ENCODE assay signal across 15 mouse cellular contexts in the genomic region with DNA sequence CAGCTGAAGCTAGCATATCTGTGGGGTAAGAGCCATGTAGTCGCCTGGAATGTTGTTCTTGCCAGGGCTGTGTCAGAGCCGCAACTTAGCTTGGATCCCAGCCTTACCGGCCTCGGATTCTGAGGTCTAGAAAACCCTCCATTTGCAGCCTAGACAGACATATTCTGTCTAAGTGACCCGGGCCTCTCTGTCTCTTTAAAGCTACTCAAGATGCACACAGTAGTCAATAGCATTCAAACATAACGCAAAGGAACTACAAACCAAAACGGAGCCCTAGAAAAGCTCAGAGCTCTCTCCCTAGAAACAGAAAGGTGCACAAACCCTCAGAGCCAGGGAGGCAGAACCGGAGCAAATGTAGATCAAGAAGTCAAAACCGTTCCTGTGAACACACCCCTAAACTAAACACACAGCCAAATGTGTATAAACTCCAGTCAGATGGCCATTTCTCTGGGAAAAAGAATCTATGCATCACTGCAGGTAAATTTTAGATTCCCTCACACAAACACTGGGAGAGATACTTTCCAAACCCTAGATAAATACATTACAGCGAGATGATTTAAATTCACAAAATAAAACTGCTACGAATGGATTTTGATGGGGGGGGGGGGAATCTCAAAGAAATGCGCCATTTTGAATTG. TPM values are rescaled to one million over a fixed set of nuclear protein-coding genes. Genes with fewer than 3 reads are reported as not detected.
DNase-seq lines count a peak whose midpoint lies in the region; ATAC-seq and TF ChIP-seq lines count a peak whose summit lies in the region.
"Had no signal": no experiment of that assay in that cellular context is flagged by ENCODE, and none has a peak within 500 bp of the region (broad histone marks: within the 10 kb centered on the region; RNA-seq: fewer than 3 reads in every experiment).

No protein-coding gene starts in this region.

- H3K27me3 ChIP-seq in forebrain, postnatal 0 days (ENCODE audit: insufficient read depth, low read length): peaks cover 71% of the 10 kb centered on the region
- H3K27me3 ChIP-seq in forebrain, embryonic 13.5 days: peaks cover 94% of the 10 kb centered on the region
- H3K27me3 ChIP-seq in lung, embryonic 14.5 days (ENCODE audit: insufficient read depth, low read length): peaks cover 93% of the 10 kb centered on the region
- H3K27me3 ChIP-seq in intestine, embryonic 14.5 days (replicated peaks; ENCODE audit: control insufficient read depth, insufficient read depth, low read length): peaks cover 92% of the 10 kb centered on the region
- H3K27me3 ChIP-seq in stomach, embryonic 15.5 days (replicated peaks): peaks cover 54% of the 10 kb centered on the region

- ATAC-seq in forebrain, postnatal 0 days: no peak
- no peak for ATAC-seq in forebrain, embryonic 13.5 days
- no peak for ATAC-seq in lung, embryonic 14.5 days (ENCODE audit: insufficient read depth)
- ATAC-seq in intestine, embryonic 14.5 days (replicated peaks; ENCODE audit: low FRiP score, low TSS enrichment, low read depth): no peak
- no peak for ATAC-seq in stomach, embryonic 15.5 days (ENCODE audit: insufficient read depth, low FRiP score, low read depth)
- ATAC-seq: lung, postnatal 0 days; midbrain, embryonic 13.5 days had no signal

- H3K9ac ChIP-seq in forebrain, postnatal 0 days: no peak overlapping the region
- no peak overlapping the region for H3K9ac ChIP-seq in forebrain, embryonic 13.5 days
- H3K9ac ChIP-seq in lung, embryonic 14.5 days: no peak overlapping the region
- peak overlapping the region; percentile 31 for H3K9ac ChIP-seq in intestine, embryonic 14.5 days (ENCODE audit: low read length)
- peak overlapping the region; percentile 59 for H3K9ac ChIP-seq in stomach, embryonic 15.5 days
- H3K9ac ChIP-seq: heart, embryonic 15.5 days; midbrain, embryonic 13.5 days; neural tube, embryonic 15.5 days had no signal

- H3K4me3 ChIP-seq in forebrain, postnatal 0 days (ENCODE audit: low read depth, low read length): no peak overlapping the region
- no peak overlapping the region for H3K4me3 ChIP-seq in forebrain, embryonic 13.5 days
- 0 out of 2 replicates have a peak overlapping the region, but pooled peaks have one; percentile 7 for H3K4me3 ChIP-seq in lung, embryonic 14.5 days (ENCODE audit: low read depth, low read length)
- peak overlapping the region; percentile 45 for H3K4me3 ChIP-seq in intestine, embryonic 14.5 days (ENCODE audit: low read depth, low read length)
- H3K4me3 ChIP-seq in stomach, embryonic 15.5 days (replicated peaks): peak overlapping the region; percentile 64
- H3K4me3 ChIP-seq: neural tube, embryonic 15.5 days had no signal

- no peak for TF ChIP-seq CTCF in forebrain, postnatal 0 days (IDR thresholded peaks at IDR 0.05; ENCODE audit: low read depth)
- no peak for TF ChIP-seq CTCF in lung, embryonic 14.5 days (IDR thresholded peaks at IDR 0.05; ENCODE audit: low read depth)

- peak; percentile 56 for DNase-seq in forebrain, postnatal 0 days
- DNase-seq in lung, embryonic 14.5 days: no peak
- no peak for DNase-seq in lung, postnatal 36 days
- peak; percentile 83 for DNase-seq in intestine, embryonic 14.5 days (ENCODE audit: low spot score)
- DNase-seq in gastrocnemius, postnatal 10 days: no peak
- no peak for DNase-seq in thymus, postnatal 0 days (ENCODE audit: low spot score)

- no peak overlapping the region for H3K27ac ChIP-seq in forebrain, postnatal 0 days (ENCODE audit: low read depth, low read length)
- H3K27ac ChIP-seq in forebrain, embryonic 13.5 days: no peak overlapping the region
- no peak overlapping the region for H3K27ac ChIP-seq in lung, embryonic 14.5 days (ENCODE audit: low read depth)
- H3K27ac ChIP-seq in intestine, embryonic 14.5 days (ENCODE audit: low read depth): no peak overlapping the region
- H3K27ac ChIP-seq in stomach, embryonic 15.5 days: peak overlapping the region; percentile 75
- H3K27ac ChIP-seq: heart, embryonic 15.5 days; midbrain, embryonic 13.5 days; neural tube, embryonic 15.5 days had no signal

- no peaks in the 10 kb centered on the region for H3K36me3 ChIP-seq in forebrain, postnatal 0 days (ENCODE audit: insufficient read depth)
- no peaks in the 10 kb centered on the region for H3K36me3 ChIP-seq in forebrain, embryonic 13.5 days (ENCODE audit: poor library complexity, severe bottlenecking)
- H3K36me3 ChIP-seq in lung, embryonic 14.5 days (ENCODE audit: insufficient read depth): no peaks in the 10 kb centered on the region
- no peaks in the 10 kb centered on the region for H3K36me3 ChIP-seq in intestine, embryonic 14.5 days (ENCODE audit: control insufficient read depth, insufficient read depth, low read length)
- no peaks in the 10 kb centered on the region for H3K36me3 ChIP-seq in stomach, embryonic 15.5 days
- H3K36me3 ChIP-seq: heart, embryonic 15.5 days; midbrain, embryonic 13.5 days; neural tube, embryonic 15.5 days had no signal

- WGBS in forebrain, postnatal 0 days: 4% methylated on average over 12 of the region's 12 CpGs
- 3% methylated on average over 12 of the region's 12 CpGs for WGBS in forebrain, embryonic 13.5 days
- 14% methylated on average over 12 of the region's 12 CpGs for WGBS in lung, embryonic 14.5 days
- WGBS in intestine, embryonic 14.5 days: 5% methylated on average over 12 of the region's 12 CpGs
- 11% methylated on average over 12 of the region's 12 CpGs for WGBS in stomach, embryonic 15.5 days

- no peaks in the 10 kb centered on the region for H3K9me3 ChIP-seq in forebrain, postnatal 0 days (ENCODE audit: low read length)
- H3K9me3 ChIP-seq in forebrain, embryonic 13.5 days (replicated peaks): no peaks in the 10 kb centered on the region
- no peaks in the 10 kb centered on the region for H3K9me3 ChIP-seq in lung, embryonic 14.5 days (ENCODE audit: low read depth, low read length)
- no peaks in the 10 kb centered on the region for H3K9me3 ChIP-seq in intestine, embryonic 14.5 days (ENCODE audit: control insufficient read depth, low read length)
- H3K9me3 ChIP-seq in stomach, embryonic 15.5 days: no peaks in the 10 kb centered on the region
- H3K9me3 ChIP-seq: heart, embryonic 15.5 days; midbrain, embryonic 13.5 days; neural tube, embryonic 15.5 days had no signal

- no peaks in the 10 kb centered on the region for H3K4me1 ChIP-seq in forebrain, postnatal 0 days (ENCODE audit: insufficient read depth)
- peaks cover 31% of the 10 kb centered on the region for H3K4me1 ChIP-seq in forebrain, embryonic 13.5 days
- no peaks in the 10 kb centered on the region for H3K4me1 ChIP-seq in lung, embryonic 14.5 days (ENCODE audit: insufficient read depth)
- H3K4me1 ChIP-seq in intestine, embryonic 14.5 days (replicated peaks; ENCODE audit: control insufficient read depth, insufficient read depth, low read length): 0 out of 2 replicates have a peak, but pooled peaks cover 5% of the 10 kb centered on the region
- H3K4me1 ChIP-seq in stomach, embryonic 15.5 days: peaks cover 29% of the 10 kb centered on the region

- H3K4me2 ChIP-seq in forebrain, postnatal 0 days (ENCODE audit: low read depth): no peak overlapping the region
- H3K4me2 ChIP-seq in forebrain, embryonic 13.5 days: no peak overlapping the region
- H3K4me2 ChIP-seq in lung, embryonic 14.5 days: no peak overlapping the region
- H3K4me2 ChIP-seq in intestine, embryonic 14.5 days (ENCODE audit: low read length): peak overlapping the region; percentile 30
- peak overlapping the region; percentile 58 for H3K4me2 ChIP-seq in stomach, embryonic 15.5 days
- H3K4me2 ChIP-seq: midbrain, embryonic 13.5 days; neural tube, embryonic 15.5 days had no signal

RNA-seq across cellular contexts. Expression of gene Pitx1, which starts 6.9 kb away (rescaled TPM):
- total RNA-seq in forebrain, postnatal 0 days (2014; rRNA removed): not detected in 2 replicates
- polyA plus RNA-seq in forebrain, postnatal 0 days (2015; fragmentation: Nextera tagmentation; extraction: Ambion mirVana): not detected in 2 replicates
- polyA plus RNA-seq in forebrain, embryonic 13.5 days (2015; fragmentation: Nextera tagmentation; extraction: Ambion mirVana): not detected in 2 replicates
- polyA plus RNA-seq in lung, embryonic 14.5 days (2014; fragmentation: Nextera tagmentation; extraction: Ambion mirVana): 0.28 TPM in 1 of 2 replicates, not detected in the other
- 20.3 and 22.2 TPM in 2 replicates for polyA plus RNA-seq in intestine, embryonic 14.5 days (2014; fragmentation: Nextera tagmentation; extraction: Ambion mirVana)
- 138 and 168 TPM in 2 replicates for polyA plus RNA-seq in stomach, embryonic 15.5 days (2015; fragmentation: Nextera tagmentation; extraction: Ambion mirVana)
- total RNA-seq in gastrocnemius, postnatal 10 days (2021): 1 to 10 TPM; 1.2 to 2.9 TPM
- 0.70 TPM in 1 of 2 replicates, not detected in the other for polyA plus RNA-seq in thymus, postnatal 0 days (2015; fragmentation: Nextera tagmentation; extraction: Ambion mirVana)
- total RNA-seq: layer of hippocampus, adult 8-10 months; left cerebral cortex, postnatal 25 days; MEL had no signal
- polyA plus RNA-seq: lung, postnatal 0 days; neural tube, embryonic 15.5 days had no signal

RNA-seq across cellular contexts. Expression of gene Catsper3, which starts 44.8 kb away (rescaled TPM):
- total RNA-seq in forebrain, postnatal 0 days (2014; rRNA removed): not detected in 2 replicates
- polyA plus RNA-seq in forebrain, postnatal 0 days (2015; fragmentation: Nextera tagmentation; extraction: Ambion mirVana): 0.14 and 0.19 TPM in 2 replicates
- polyA plus RNA-seq in forebrain, embryonic 13.5 days (2015; fragmentation: Nextera tagmentation; extraction: Ambion mirVana): 0.17 TPM in 1 of 2 replicates, not detected in the other
- polyA plus RNA-seq in lung, embryonic 14.5 days (2014; fragmentation: Nextera tagmentation; extraction: Ambion mirVana): 0.18 TPM in 1 of 2 replicates, not detected in the other
- polyA plus RNA-seq in intestine, embryonic 14.5 days (2014; fragmentation: Nextera tagmentation; extraction: Ambion mirVana): 0.23 TPM in 1 of 2 replicates, not detected in the other
- 0.10 TPM in 1 of 2 replicates, not detected in the other for polyA plus RNA-seq in stomach, embryonic 15.5 days (2015; fragmentation: Nextera tagmentation; extraction: Ambion mirVana)
- under 1 TPM in 1 of 2 experiments, not detected in 1; 0.31 TPM for total RNA-seq in gastrocnemius, postnatal 10 days (2021)
- 0.13 TPM in 2 replicates for polyA plus RNA-seq in thymus, postnatal 0 days (2015; fragmentation: Nextera tagmentation; extraction: Ambion mirVana)
- total RNA-seq: MEL had no signal
- polyA plus RNA-seq: heart, embryonic 15.5 days had no signal

Comparison
In these comparisons a context has a peak if more than half of its experiments do, and no peak if none do; other contexts are left out.
1. DNase-seq: peak in forebrain, postnatal 0 days (single experiment) and intestine, embryonic 14.5 days (single experiment); none in lung, embryonic 14.5 days (single experiment), lung, postnatal 36 days (single experiment), gastrocnemius, postnatal 10 days (single experiment) and thymus, postnatal 0 days (single experiment).
2. H3K4me2 ChIP-seq: peak in intestine, embryonic 14.5 days (single experiment) and stomach, embryonic 15.5 days (single experiment); none in forebrain, postnatal 0 days (single experiment), forebrain, embryonic 13.5 days (single experiment) and lung, embryonic 14.5 days (single experiment).
3. H3K4me3 ChIP-seq: peak in lung, embryonic 14.5 days (single experiment), intestine, embryonic 14.5 days (single experiment) and stomach, embryonic 15.5 days (single experiment); none in forebrain, postnatal 0 days (single experiment) and forebrain, embryonic 13.5 days (single experiment).
4. H3K9ac ChIP-seq: peak in intestine, embryonic 14.5 days (single experiment) and stomach, embryonic 15.5 days (single experiment); none in forebrain, postnatal 0 days (single experiment), forebrain, embryonic 13.5 days (single experiment) and lung, embryonic 14.5 days (single experiment).
5. RNA of gene Pitx1, which starts 6.9 kb away (polyA plus RNA-seq): 138 to 168 TPM in stomach, embryonic 15.5 days and 20.3 to 22.2 TPM in intestine, embryonic 14.5 days; 0.70 TPM in thymus, postnatal 0 days, 0.28 TPM in lung, embryonic 14.5 days, not detected in forebrain, embryonic 13.5 days and not detected in forebrain, postnatal 0 days; every median in the first group is over 10 times any median in the second.